Mouse (Mus musculus) heart, embryonic 13.5 days (tissue): ENCODE measurements around the gene Tmem88b. TPM values are rescaled to one million over a fixed set of nuclear protein-coding genes. Genes with fewer than 3 reads are reported as not detected.
A peak's percentile ranks its signal among the peaks of the same experiment; 100 is the strongest.
"Not testable (repeated sequence)": the region's sequence is repeated elsewhere in the genome, so short reads cannot be mapped to it uniquely, and the experiment has no call there.

Source experiments
- ATAC-seq: fragments of 200-750 bp; cut with Nextera tagmentation; 2 replicates; pipeline ENCODE4 v1.8.0; 2017; ENCODE audit warnings: moderate TSS enrichment; ENCODE audit not compliant: insufficient number of reproducible peaks, low FRiP score, low TSS enrichment; ENCODE audit errors: extremely low read depth
- H3K27ac ChIP-seq: fragments of 300-500 bp; sonication (generic); replicated peaks from 2 replicates; pipeline ENCODE4 v1.5.1; 2015; ENCODE audit warnings: moderate library complexity, mild to moderate bottlenecking, inconsistent platforms
- H3K27me3 ChIP-seq: fragments of 300-500 bp; sonication (generic); replicated peaks from 2 replicates; pipeline ENCODE4 v1.6.1; 2015; ENCODE audit warnings: mild to moderate bottlenecking, inconsistent platforms
- H3K36me3 ChIP-seq: fragments of 300-500 bp; sonication (generic); 2 replicates; pipeline ENCODE4 v1.6.1; 2015; ENCODE audit warnings: mild to moderate bottlenecking, inconsistent platforms
- H3K4me1 ChIP-seq: fragments of 300-500 bp; sonication (generic); 2 replicates; pipeline ENCODE4 v1.6.1; 2015; ENCODE audit warnings: inconsistent platforms
- H3K4me2 ChIP-seq: fragments of 300-500 bp; sonication (generic); 2 replicates; pipeline ENCODE4 v1.6.1; 2015; ENCODE audit warnings: inconsistent platforms, mild to moderate bottlenecking, moderate library complexity
- H3K4me3 ChIP-seq: fragments of 300-500 bp; sonication (generic); 2 replicates; pipeline ENCODE4 v1.5.1; 2015; ENCODE audit warnings: moderate library complexity, mild to moderate bottlenecking, inconsistent platforms
- H3K9ac ChIP-seq: fragments of 300-500 bp; sonication (generic); 2 replicates; pipeline ENCODE4 v1.6.1; 2015; ENCODE audit warnings: inconsistent platforms, mild to moderate bottlenecking, moderate library complexity
- H3K9me3 ChIP-seq: fragments of 300-500 bp; sonication (generic); 2 replicates; pipeline ENCODE4 v1.6.1; 2016; ENCODE audit warnings: inconsistent platforms
- WGBS: fragments of 180-500 bp; shearing (Covaris S2); methylation state at CpG from one replicate; pipeline ENCODE4 v1.1.7; 2015; ENCODE audit warnings: mixed read lengths; 5-methylcytosine and 5-hydroxymethylcytosine counted together
- polyA plus RNA-seq: library from polyadenylated mRNA; unstranded; fragments of >200 nt; fragmentation: Nextera tagmentation; extraction: Ambion mirVana; gene quantifications from 2 replicates; pipeline ENCODE4 v1.2.1, GENCODE M21; 2015

The Tmem88b gene
- polyA plus RNA-seq, 1 experiment from 2014 or later = 4.2 TPM

GRCm38 (mm10) chr4:155757011-155757410 is 28.7 kb downstream of the Tmem88b start:
- H3K27me3 ChIP-seq = no peaks in the 10 kb centered on the region
- H3K36me3 ChIP-seq = peaks cover 56% of the 10 kb centered on the region
- H3K4me1 ChIP-seq = peaks cover 42% of the 10 kb centered on the region
- H3K9ac ChIP-seq = peak overlapping the region; percentile 40; the same call in 1 of the 2 replicates
- H3K27ac ChIP-seq = no peak overlapping the region
- H3K4me2 ChIP-seq = no peak overlapping the region
- H3K4me3 ChIP-seq = no peak overlapping the region
- WGBS = 64% methylated on average over 12 of the region's 12 CpGs
- no peaks in the 10 kb centered on the region for H3K9me3 ChIP-seq
- ATAC-seq = no peak

DNA sequence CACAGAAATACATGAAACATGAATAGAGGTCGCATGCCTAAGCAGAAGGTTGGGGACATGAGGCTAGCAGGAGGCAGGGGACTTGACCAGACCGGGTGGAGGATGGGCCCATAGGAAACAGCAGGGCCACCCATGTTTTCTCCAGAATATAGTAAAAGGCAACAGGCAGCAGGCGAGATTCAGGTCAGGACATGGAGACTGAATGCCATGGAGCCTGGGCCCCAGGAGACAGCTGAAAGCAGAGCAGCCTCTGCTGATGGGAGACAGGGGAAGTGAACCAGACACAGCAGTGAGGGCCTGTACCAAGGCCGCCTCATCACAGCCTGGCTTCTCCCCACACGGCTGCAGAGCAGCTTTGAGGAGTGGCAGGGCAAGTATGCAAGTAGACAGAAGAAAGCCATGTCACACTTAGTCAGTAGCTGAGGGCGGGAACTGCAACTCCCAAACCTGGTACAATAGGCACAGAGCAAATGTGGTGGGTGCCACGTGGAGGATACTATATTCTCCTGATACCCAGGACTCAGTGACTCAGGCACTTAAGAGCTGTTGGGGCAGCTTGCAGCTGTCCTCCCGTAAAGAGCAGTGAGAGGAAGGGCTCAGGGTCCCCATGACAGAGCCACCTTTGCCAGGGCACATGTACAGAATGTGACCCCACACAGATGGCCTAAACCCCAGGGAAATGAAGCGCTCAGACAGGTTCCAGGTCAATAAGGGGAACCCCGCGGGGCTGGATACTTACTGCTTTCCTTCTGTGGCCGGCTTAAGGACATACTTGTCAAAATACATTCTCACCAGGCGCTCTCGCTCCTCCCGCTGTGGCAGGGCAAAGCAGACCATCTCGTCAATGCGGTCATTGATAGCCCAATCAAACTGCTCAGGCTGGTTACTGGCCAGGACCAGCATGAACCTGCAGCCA is 38.8 kb downstream of the Tmem88b start:
- ATAC-seq = no peak
- H3K4me1 ChIP-seq = no peaks in the 10 kb centered on the region
- H3K4me3 ChIP-seq = no peak overlapping the region
- WGBS = 86% methylated on average over 17 of the region's 17 CpGs
- peaks cover 100% of the 10 kb centered on the region for H3K36me3 ChIP-seq
- H3K4me2 ChIP-seq = no peak overlapping the region
- no peaks in the 10 kb centered on the region for H3K9me3 ChIP-seq
- H3K9ac ChIP-seq = no peak overlapping the region
- H3K27ac ChIP-seq = no peak overlapping the region
- H3K27me3 ChIP-seq = no peaks in the 10 kb centered on the region

DNA sequence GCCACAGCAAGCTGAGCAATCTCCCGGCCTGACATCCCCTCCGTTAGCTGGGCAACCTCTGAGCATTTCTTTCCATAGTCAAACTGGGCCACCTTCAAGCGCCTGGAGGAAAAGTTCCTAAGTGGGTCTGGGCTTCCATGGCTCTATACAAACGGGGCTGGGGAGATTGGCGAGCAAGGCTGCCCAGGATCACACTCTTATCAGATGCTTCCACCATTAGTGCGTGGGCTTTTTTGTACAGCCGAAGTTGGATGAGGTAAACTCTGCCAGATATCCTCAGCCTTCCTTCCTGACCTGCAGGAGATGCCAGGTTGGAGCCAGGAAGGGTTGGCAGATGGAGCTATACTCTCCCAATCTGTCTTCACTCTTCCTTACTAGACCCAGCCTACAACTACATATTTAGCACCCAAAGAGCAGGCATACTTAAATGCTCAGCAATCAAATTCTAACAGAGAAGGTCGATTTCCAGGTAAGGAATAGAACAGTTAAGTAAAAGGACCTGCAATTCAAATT is 39.6 kb downstream of the Tmem88b start:
- H3K9me3 ChIP-seq = no peaks in the 10 kb centered on the region
- H3K27ac ChIP-seq = no peak overlapping the region
- H3K4me1 ChIP-seq = no peaks in the 10 kb centered on the region
- H3K4me3 ChIP-seq = no peak overlapping the region
- H3K4me2 ChIP-seq = no peak overlapping the region
- no peaks in the 10 kb centered on the region for H3K27me3 ChIP-seq
- no peak overlapping the region for H3K9ac ChIP-seq
- 77% methylated on average over 8 of the region's 8 CpGs for WGBS
- ATAC-seq = no peak
- peaks cover 100% of the 10 kb centered on the region for H3K36me3 ChIP-seq

DNA sequence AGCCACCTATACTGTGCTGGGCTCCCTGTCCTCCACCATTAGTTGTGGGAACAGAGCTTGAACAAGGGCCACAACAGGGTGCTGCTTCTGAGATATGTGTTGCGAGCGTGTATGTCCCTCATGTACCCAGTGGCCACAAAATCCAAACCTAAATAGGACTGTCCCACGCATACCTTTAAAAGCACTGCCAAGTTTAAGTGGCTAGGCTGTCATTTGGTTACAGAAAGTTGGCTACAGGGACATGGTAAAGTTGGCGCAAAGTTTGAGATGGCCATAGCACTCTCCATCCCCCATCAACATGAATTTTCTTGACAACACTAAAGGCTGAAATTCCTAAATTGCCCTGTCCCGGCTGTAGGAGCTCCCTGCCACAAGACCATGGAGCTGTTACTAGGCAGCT is 40.5 kb downstream of the Tmem88b start:
- Histone ChIP-seq H3K9me3 (no peaks in the 10 kb centered on the region), H3K4me3 (no peak overlapping the region), H3K4me2 (no peak overlapping the region), H3K9ac (no peak overlapping the region), H3K36me3 (peaks cover 100% of the 10 kb centered on the region), H3K4me1 (no peaks in the 10 kb centered on the region), H3K27me3 (no peaks in the 10 kb centered on the region), H3K27ac (no peak overlapping the region)
- ATAC-seq = no peak
- WGBS = 87% methylated on average over 5 of the region's 5 CpGs

GRCm38 (mm10) chr4:155744474-155744873 is 41.2 kb downstream of the Tmem88b start:
- H3K4me1 ChIP-seq = no peaks in the 10 kb centered on the region
- no peaks in the 10 kb centered on the region for H3K9me3 ChIP-seq
- no peak overlapping the region for H3K27ac ChIP-seq
- H3K27me3 ChIP-seq = no peaks in the 10 kb centered on the region
- no peak overlapping the region for H3K4me2 ChIP-seq
- H3K9ac ChIP-seq = no peak overlapping the region
- H3K36me3 ChIP-seq = peaks cover 100% of the 10 kb centered on the region
- WGBS = 87% methylated on average over 8 of the region's 8 CpGs
- ATAC-seq = no peak
- no peak overlapping the region for H3K4me3 ChIP-seq

DNA sequence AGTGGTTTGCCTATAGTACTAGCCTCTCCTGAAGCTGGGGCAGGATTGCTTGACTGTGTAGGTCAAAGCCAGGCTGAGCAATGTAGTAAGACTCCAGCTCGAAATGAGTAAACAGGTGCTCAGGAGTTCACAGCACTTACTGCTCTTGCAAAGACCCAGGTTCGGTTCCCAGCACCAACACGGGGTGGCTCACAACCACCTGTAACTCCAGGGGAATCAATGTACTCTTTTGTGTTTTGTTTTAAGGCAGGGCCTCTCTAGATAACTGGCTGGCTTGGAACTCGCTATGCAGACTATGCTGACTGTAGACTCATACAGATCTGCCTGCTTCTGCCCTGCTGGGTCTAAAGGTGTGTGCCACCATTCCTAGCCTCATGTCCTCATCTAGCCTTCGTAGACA is 43.0 kb downstream of the Tmem88b start:
- Histone ChIP-seq H3K27me3 (no peaks in the 10 kb centered on the region), H3K9me3 (no peaks in the 10 kb centered on the region), H3K4me1 (no peaks in the 10 kb centered on the region), H3K4me3 (no peak overlapping the region), H3K27ac (no peak overlapping the region), H3K36me3 (peaks cover 88% of the 10 kb centered on the region), H3K9ac (no peak overlapping the region), H3K4me2 (no peak overlapping the region)
- no peak for ATAC-seq
- WGBS = 91% methylated on average over 5 of the region's 5 CpGs

DNA sequence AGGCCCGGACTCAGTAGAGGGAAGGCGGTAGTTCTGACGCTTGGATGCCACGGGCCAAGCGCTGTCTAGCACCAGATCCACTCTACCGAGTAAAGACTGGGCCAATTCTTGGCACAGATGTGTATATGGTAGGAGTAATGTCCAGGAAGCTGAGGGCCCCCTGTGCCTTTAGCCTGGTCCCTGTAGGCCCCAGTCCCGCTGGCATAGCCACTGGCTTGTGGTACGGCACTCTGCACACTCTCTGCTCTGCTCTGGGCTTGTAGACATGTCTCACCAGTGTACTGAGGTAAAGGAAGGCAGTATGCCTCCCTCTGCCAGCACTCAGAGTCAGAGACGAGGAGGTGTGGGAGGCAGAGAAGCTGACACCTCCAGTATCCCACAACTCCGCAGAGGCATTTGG is 45.0 kb downstream of the Tmem88b start:
- H3K4me3 ChIP-seq, H3K27me3 ChIP-seq, H3K9me3 ChIP-seq, H3K27ac ChIP-seq, H3K4me1 ChIP-seq, ATAC-seq, H3K9ac ChIP-seq, H3K4me2 ChIP-seq: not testable (repeated sequence)
- 83% methylated on average over 10 of the region's 10 CpGs for WGBS
- H3K36me3 ChIP-seq = peaks cover 75% of the 10 kb centered on the region

GRCm38 (mm10) chr4:155739741-155740636 is 45.7 kb downstream of the Tmem88b start:
- H3K4me3 ChIP-seq = no peak overlapping the region
- no peak overlapping the region for H3K9ac ChIP-seq
- no peak overlapping the region for H3K27ac ChIP-seq
- H3K4me1 ChIP-seq = peaks cover 7% of the 10 kb centered on the region
- H3K27me3 ChIP-seq = no peaks in the 10 kb centered on the region
- H3K9me3 ChIP-seq = no peaks in the 10 kb centered on the region
- ATAC-seq = 0 out of 2 replicates have a peak, but pooled peaks have one; percentile 4
- peaks cover 68% of the 10 kb centered on the region for H3K36me3 ChIP-seq
- WGBS = 76% methylated on average over 37 of the region's 37 CpGs
- no peak overlapping the region for H3K4me2 ChIP-seq

DNA sequence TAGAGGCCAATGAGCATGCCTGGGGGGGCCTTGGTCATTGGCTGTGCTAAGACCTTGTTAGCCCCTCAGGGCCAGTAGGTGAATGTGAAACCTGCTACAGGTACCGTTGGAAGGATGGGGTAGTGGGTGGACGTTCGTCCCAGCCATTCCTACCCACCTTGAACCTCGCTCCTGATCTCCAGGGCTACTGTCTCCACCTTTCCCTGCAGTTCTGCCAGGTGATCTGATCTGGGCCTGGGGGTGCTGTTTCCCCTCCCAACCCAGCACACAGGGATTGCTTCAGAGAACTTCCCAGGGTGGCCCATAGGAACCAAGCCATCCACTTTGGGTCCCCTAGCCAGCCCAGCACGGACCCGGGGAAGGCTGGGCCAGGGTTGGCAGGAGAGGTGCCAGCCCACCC is 46.5 kb downstream of the Tmem88b start:
- no peak overlapping the region for H3K4me3 ChIP-seq
- 86% methylated on average over 6 of the region's 6 CpGs for WGBS
- H3K4me1 ChIP-seq = peaks cover 9% of the 10 kb centered on the region
- H3K27me3 ChIP-seq = no peaks in the 10 kb centered on the region
- no peaks in the 10 kb centered on the region for H3K9me3 ChIP-seq
- no peak for ATAC-seq
- H3K4me2 ChIP-seq = no peak overlapping the region
- no peak overlapping the region for H3K27ac ChIP-seq
- no peak overlapping the region for H3K9ac ChIP-seq
- peaks cover 60% of the 10 kb centered on the region for H3K36me3 ChIP-seq

GRCm38 (mm10) chr4:155738262-155738661 is 47.4 kb downstream of the Tmem88b start:
- no peak for ATAC-seq
- Histone ChIP-seq H3K36me3 (peaks cover 51% of the 10 kb centered on the region), H3K27me3 (no peaks in the 10 kb centered on the region), H3K9ac (no peak overlapping the region), H3K4me3 (no peak overlapping the region), H3K4me1 (peaks cover 18% of the 10 kb centered on the region), H3K4me2 (no peak overlapping the region), H3K27ac (no peak overlapping the region), H3K9me3 (no peaks in the 10 kb centered on the region)
- WGBS = 54% methylated on average over 8 of the region's 8 CpGs

DNA sequence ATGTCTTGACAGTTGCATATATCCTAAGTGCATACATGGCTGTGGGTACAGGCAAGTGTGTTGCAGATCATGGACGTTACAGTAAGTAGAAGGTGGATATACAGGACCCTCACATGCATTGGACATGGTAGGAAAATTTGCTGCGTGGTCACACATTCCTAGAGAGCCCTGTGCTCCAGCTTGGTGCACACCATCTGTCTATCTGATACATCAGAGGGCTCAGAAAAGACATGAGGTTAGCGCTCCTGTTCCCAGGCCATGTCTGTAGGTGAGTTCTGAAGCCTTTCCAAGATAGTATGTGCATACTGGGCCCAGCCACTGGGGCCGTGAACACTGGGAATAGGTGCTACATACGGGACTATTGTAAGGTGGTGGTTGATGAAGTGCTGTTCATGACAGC is 49.3 kb downstream of the Tmem88b start:
- Histone ChIP-seq H3K9ac (no peak overlapping the region), H3K4me1 (peaks cover 18% of the 10 kb centered on the region), H3K27ac (no peak overlapping the region), H3K27me3 (no peaks in the 10 kb centered on the region), H3K9me3 (no peaks in the 10 kb centered on the region), H3K36me3 (peaks cover 50% of the 10 kb centered on the region), H3K4me3 (no peak overlapping the region), H3K4me2 (no peak overlapping the region)
- no peak for ATAC-seq
- WGBS = 88% methylated on average over 5 of the region's 5 CpGs
